Mouse (Mus musculus) intestine, embryonic 16.5 days (tissue): ENCODE results near the gene Wdr74. TPM values are rescaled to one million over a fixed set of nuclear protein-coding genes. Genes with fewer than 3 reads are reported as not detected.

ENCODE experiments used
- ATAC-seq: fragments of 200-750 bp; cut with Nextera tagmentation; 2 replicates; pipeline ENCODE4 v1.8.0; 2017; ENCODE audit warnings: moderate TSS enrichment, moderate library complexity
- H3K27ac ChIP-seq: fragments of 300-500 bp; sonication (generic); 2 replicates; pipeline ENCODE4 v1.5.1; 2014; ENCODE audit warnings: mild to moderate bottlenecking, low read length
- H3K27me3 ChIP-seq: fragments of 300-500 bp; sonication (generic); replicated peaks from 2 replicates; pipeline ENCODE4 v1.6.1; 2014; ENCODE audit warnings: low read length, control low read depth, mixed read lengths; ENCODE audit not compliant: control insufficient read depth, insufficient read depth
- H3K36me3 ChIP-seq: fragments of 300-500 bp; sonication (generic); 2 replicates; pipeline ENCODE4 v1.6.1; 2014; ENCODE audit warnings: low read length, control low read depth; ENCODE audit not compliant: control insufficient read depth, insufficient read depth
- H3K4me1 ChIP-seq: fragments of 300-500 bp; sonication (generic); 2 replicates; pipeline ENCODE4 v1.6.1; 2014; ENCODE audit warnings: low read length, control low read depth, mixed read lengths; ENCODE audit not compliant: control insufficient read depth, insufficient read depth
- H3K4me2 ChIP-seq: fragments of 300-500 bp; sonication (generic); 2 replicates; pipeline ENCODE4 v1.6.1; 2014; ENCODE audit warnings: low read depth, low read length, control low read depth
- H3K4me3 ChIP-seq: fragments of 300-500 bp; sonication (generic); 2 replicates; pipeline ENCODE4 v1.5.1; 2014; ENCODE audit warnings: mild to moderate bottlenecking, low read length
- H3K9ac ChIP-seq: fragments of 300-500 bp; sonication (generic); 2 replicates; pipeline ENCODE4 v1.6.1; 2014; ENCODE audit warnings: low read depth, low read length
- H3K9me3 ChIP-seq: fragments of 300-500 bp; sonication (generic); 2 replicates; pipeline ENCODE4 v1.6.1; 2016; ENCODE audit warnings: low read length, control low read depth; ENCODE audit not compliant: control insufficient read depth
- whole genome bisulfite sequencing: fragments of 180-500 bp; shearing (Covaris S2); extraction: QIAGEN DNeasy Blood & Tissue Kit; methylation state at CpG from one replicate; pipeline ENCODE4 v1.1.7; 2014; 5-methylcytosine and 5-hydroxymethylcytosine counted together
- polyA plus RNA-seq: library from polyadenylated mRNA; unstranded; fragments of >200 nt; fragmentation: Nextera tagmentation; extraction: Ambion mirVana; gene quantifications from 2 replicates; pipeline ENCODE4 v1.2.1, GENCODE M21; 2015

Wdr74 gene
- polyA plus RNA-seq, 1 experiment from 2014 or later = 88.7 TPM

GRCm38 (mm10) chr19:8756635-8757387, 21.2 kb downstream of the Wdr74 start, which contains the start of gene Nxf1:
Nxf1 (plus strand) TSS chr19:8757073.
- H3K9ac ChIP-seq = peak within 1 kb of the TSS; percentile 98
- peak; percentile 95 for ATAC-seq

GRCm38 (mm10) chr19:8757471-8757998, 21.9 kb downstream of the Wdr74 start:
- H3K4me2 ChIP-seq = peak overlapping the region; percentile 78
- H3K27me3 ChIP-seq = no peaks in the 10 kb centered on the region
- ATAC-seq = peak; percentile 1; the same call in 1 of the 2 replicates
- H3K36me3 ChIP-seq = peaks cover 6% of the 10 kb centered on the region; the same call in 1 of the 2 replicates
- WGBS = 4% methylated on average over 14 of the region's 14 CpGs
- peak overlapping the region; percentile 91 for H3K27ac ChIP-seq
- no peaks in the 10 kb centered on the region for H3K9me3 ChIP-seq
- H3K4me1 ChIP-seq = peaks cover 19% of the 10 kb centered on the region
- peak overlapping the region; percentile 98 for H3K9ac ChIP-seq
- H3K4me3 ChIP-seq = peak overlapping the region; percentile 92

More at GRCm38 (mm10) chr19:8756635-8757387, 21.2 kb downstream of the Wdr74 start, which contains the start of gene Nxf1:
- Histone ChIP-seq H3K9me3 (no peaks in the 10 kb centered on the region), H3K36me3 (0 out of 2 replicates have a peak, but pooled peaks cover 8% of the 10 kb centered on the region), H3K4me3 (peak within 1 kb of the TSS; percentile 92), H3K4me1 (peaks cover 19% of the 10 kb centered on the region), H3K27ac (peak within 1 kb of the TSS; percentile 92), H3K27me3 (no peaks in the 10 kb centered on the region), H3K4me2 (peak within 1 kb of the TSS; percentile 78)
- under 1% methylated on average over 75 of the region's 75 CpGs for WGBS

DNA sequence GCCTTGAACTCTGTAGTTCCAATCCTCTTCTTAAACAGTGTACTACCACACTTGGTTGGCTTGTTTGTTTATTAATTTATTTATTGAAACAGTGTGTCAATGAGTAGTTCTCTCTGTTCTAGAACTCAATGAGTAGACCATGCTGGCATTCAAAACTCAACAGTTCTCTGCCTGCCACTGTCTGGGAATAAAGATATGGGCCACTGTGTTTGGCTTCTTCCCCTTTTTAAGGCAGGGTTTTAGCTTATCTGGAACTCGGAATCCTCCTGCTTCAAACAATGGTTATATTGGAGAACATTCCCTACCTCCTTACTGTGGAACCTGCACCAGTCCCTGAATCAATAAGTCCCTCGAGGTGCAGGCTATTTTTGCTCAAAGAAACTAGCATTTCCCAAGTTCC, 23.3 kb downstream of the Wdr74 start:
- no peak for ATAC-seq
- 74% methylated on average over 2 of the region's 2 CpGs for WGBS
- H3K9me3 ChIP-seq = no peaks in the 10 kb centered on the region

DNA sequence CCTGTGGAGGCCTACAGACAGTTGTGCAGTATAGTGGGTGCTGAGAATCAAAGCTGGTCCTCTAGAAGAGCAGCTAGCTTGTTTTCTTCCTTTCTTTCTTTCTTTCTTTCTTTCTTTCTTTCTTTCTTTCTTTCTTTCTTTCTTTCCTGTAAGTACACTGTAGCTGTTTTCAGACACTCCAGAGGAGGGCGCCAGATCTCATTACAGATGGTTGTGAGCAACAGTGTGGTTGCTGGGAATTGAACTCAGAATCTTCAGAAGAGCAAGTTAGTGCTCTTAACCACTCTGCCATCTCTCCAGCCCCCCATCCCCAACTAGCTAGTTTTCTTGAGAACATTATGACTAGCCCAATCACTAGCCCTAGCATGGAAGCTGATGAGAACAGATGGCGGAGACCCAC, 25.1 kb downstream of the Wdr74 start:
- Histone ChIP-seq H3K9me3 (no peaks in the 10 kb centered on the region), H3K27me3 (no peaks in the 10 kb centered on the region), H3K4me3 (no peak overlapping the region), H3K4me1 (peaks cover 15% of the 10 kb centered on the region), H3K9ac (no peak overlapping the region), H3K4me2 (no peak overlapping the region), H3K27ac (no peak overlapping the region), H3K36me3 (peaks cover 22% of the 10 kb centered on the region)
- 91% methylated on average over 2 of the region's 2 CpGs for WGBS
- no peak for ATAC-seq

More for the DNA sequence above, 23.3 kb downstream of the Wdr74 start:
- H3K4me2 ChIP-seq = no peak overlapping the region
- H3K27me3 ChIP-seq = no peaks in the 10 kb centered on the region
- no peak overlapping the region for H3K9ac ChIP-seq
- peaks cover 9% of the 10 kb centered on the region; the same call in 1 of the 2 replicates for H3K36me3 ChIP-seq
- H3K4me1 ChIP-seq = peaks cover 19% of the 10 kb centered on the region
- no peak overlapping the region for H3K27ac ChIP-seq
- H3K4me3 ChIP-seq = no peak overlapping the region

- Histone ChIP-seq H3K4me2 (no peak overlapping the region), H3K27me3 (no peaks in the 10 kb centered on the region), H3K27ac (no peak overlapping the region), H3K4me1 (peaks cover 8% of the 10 kb centered on the region), H3K36me3 (peaks cover 37% of the 10 kb centered on the region), H3K9me3 (no peaks in the 10 kb centered on the region), H3K4me3 (no peak overlapping the region), H3K9ac (no peak overlapping the region)
- ATAC-seq = no peak
- 92% methylated on average over 4 of the region's 4 CpGs for WGBS
These were observed 27.6 kb downstream of the Wdr74 start for GRCm38 (mm10) chr19:8763276-8763675.

DNA sequence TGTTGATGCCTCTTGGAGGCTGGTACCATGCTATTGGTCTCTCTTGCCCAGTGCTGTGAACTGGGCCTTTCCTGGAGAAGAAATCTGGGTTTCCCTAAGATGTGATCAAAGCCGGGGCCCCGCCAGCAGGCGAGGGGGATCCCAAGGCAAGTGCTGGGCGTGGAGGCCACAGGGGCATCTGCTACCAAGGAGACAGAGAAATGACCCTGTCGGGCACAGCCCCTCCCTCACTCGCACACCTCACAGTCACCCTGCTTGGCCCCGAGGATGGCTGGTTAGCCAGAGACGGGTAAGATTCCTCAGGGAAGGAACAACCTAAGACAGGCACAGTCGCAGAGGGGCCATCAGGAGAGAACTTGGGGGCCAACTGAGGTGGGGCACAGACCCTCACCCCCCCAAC, 29.9 kb downstream of the Wdr74 start:
- 94% methylated on average over 9 of the region's 9 CpGs for WGBS
- Histone ChIP-seq H3K27ac (no peak overlapping the region), H3K4me2 (no peak overlapping the region), H3K36me3 (peaks cover 37% of the 10 kb centered on the region), H3K9me3 (no peaks in the 10 kb centered on the region), H3K4me3 (no peak overlapping the region), H3K4me1 (no peaks in the 10 kb centered on the region), H3K27me3 (no peaks in the 10 kb centered on the region), H3K9ac (no peak overlapping the region)
- no peak for ATAC-seq

DNA sequence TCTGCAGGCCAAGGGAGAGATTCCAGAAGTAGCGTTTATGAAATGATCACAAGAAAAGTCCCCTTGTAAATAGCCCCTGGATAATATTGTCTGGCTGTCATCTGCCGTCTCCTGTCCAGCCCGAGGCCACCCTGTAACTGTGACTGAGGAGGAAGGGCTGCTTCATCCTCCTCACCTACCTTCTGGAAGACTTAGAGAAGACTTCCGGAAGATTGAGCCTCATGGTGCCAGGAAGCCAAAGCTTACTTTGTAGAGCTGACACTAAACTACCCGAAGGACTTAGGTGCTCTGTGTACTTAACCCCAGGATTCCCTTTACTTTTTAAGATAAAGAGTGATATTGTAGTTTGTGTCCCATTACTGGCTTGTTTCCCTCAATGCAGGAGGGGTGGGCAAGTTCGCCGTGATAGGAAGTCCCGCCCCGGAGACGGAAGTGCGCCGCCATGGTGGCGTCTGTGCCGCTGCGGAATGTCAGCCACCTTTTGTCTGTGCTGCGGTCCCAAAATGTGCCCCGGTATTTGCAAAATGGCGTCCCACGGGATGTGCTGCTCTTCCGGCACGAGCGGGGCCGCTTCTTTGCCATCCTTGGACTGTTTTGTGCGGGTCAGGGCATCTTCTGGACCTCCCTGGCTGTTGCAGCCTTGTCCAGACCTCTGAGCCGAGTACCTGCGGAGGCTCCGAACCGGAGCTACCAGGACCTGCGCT, 35.1 kb downstream of the Wdr74 start, which contains the start of gene Tmem223:
TSS of gene Tmem223 (plus strand) at position 430 of the 704 bp plus-strand sequence.
- no peaks in the 10 kb centered on the region for H3K9me3 ChIP-seq
- H3K9ac ChIP-seq = peak within 1 kb of the TSS; percentile 97
- peaks cover 20% of the 10 kb centered on the region for H3K4me1 ChIP-seq
- peak within 1 kb of the TSS; percentile 85 for H3K4me3 ChIP-seq
- H3K36me3 ChIP-seq = peaks cover 20% of the 10 kb centered on the region
- H3K27me3 ChIP-seq = no peaks in the 10 kb centered on the region
- H3K4me2 ChIP-seq = peak within 1 kb of the TSS; percentile 77
- H3K27ac ChIP-seq = peak within 1 kb of the TSS; percentile 89
- peak; percentile 51 for ATAC-seq
- 12% methylated on average over 29 of the region's 29 CpGs for WGBS

DNA sequence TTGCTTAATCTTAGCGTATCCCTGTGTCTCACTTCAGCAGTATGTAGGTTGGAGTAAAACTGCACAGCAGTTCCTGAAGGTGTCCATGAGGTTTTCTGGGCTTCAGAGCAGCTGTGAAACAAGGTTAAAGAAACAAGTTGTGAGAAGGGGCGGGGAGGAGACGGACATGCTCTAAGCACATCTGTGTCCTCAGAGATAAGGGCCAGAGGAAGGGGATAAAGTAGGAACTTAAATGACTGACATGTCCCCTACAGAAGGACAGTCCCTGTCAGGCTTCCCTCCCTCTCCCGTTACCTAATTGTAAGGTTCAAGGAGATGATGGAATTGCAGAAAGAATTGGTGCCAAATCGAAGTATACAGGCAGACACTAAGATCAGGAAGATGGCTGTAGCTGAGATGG, 37.4 kb downstream of the Wdr74 start:
- no peak for ATAC-seq
- H3K27ac ChIP-seq = 0 out of 2 replicates have a peak overlapping the region, but pooled peaks have one; percentile 50
- WGBS = 75% methylated on average over 5 of the region's 5 CpGs
- peak overlapping the region; percentile 97 for H3K9ac ChIP-seq
- H3K36me3 ChIP-seq = 0 out of 2 replicates have a peak, but pooled peaks cover 5% of the 10 kb centered on the region
- peak overlapping the region; percentile 89 for H3K4me3 ChIP-seq
- H3K4me2 ChIP-seq = peak overlapping the region; percentile 95
- H3K4me1 ChIP-seq = peaks cover 21% of the 10 kb centered on the region
- H3K9me3 ChIP-seq = no peaks in the 10 kb centered on the region
- no peaks in the 10 kb centered on the region for H3K27me3 ChIP-seq

DNA sequence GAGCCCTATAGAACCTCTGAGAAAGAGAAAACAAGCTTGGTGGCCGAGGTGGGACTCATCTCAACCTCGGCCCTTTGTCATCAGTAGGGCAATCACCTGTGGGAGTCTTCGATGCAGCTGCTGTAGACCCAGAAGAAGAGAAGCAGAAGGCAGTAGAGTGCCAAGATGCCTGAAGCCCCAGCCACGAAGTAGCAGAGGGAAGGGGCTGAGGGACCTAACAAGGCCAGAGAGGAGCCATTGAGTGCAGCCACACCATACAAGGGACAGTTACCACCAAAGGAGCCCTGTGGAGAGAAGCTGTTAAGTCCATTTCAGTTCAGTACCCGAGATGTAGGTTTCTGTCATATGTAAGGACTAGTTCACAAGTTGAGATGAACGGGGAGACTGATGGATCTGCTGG, 37.8 kb downstream of the Wdr74 start:
- peak overlapping the region; percentile 95 for H3K4me2 ChIP-seq
- ATAC-seq = no peak
- WGBS = 43% methylated on average over 6 of the region's 6 CpGs
- H3K9me3 ChIP-seq = no peaks in the 10 kb centered on the region
- peak overlapping the region; percentile 97 for H3K9ac ChIP-seq
- H3K4me3 ChIP-seq = peak overlapping the region; percentile 89
- peaks cover 21% of the 10 kb centered on the region for H3K4me1 ChIP-seq
- 0 out of 2 replicates have a peak, but pooled peaks cover 5% of the 10 kb centered on the region for H3K36me3 ChIP-seq
- peak overlapping the region; percentile 52; the same call in 1 of the 2 replicates for H3K27ac ChIP-seq
- H3K27me3 ChIP-seq = no peaks in the 10 kb centered on the region
